Mouse (Mus musculus) adrenal gland, postnatal 25 days (tissue): ENCODE measurements at regions not wholly inside any gene's neighbourhood (a gene's known extent, or its start where the extent isn't known, plus 50 kb on each side); places are given as distances from the start of the nearest gene placed in this dataset.
"Not testable (repeated sequence)": the region's sequence is repeated elsewhere in the genome, so short reads cannot be mapped to it uniquely, and the experiment has no call there.

Experiments
- DNase-seq: peaks from one replicate; pipeline ENCODE4 v3.0.0; 2021; ENCODE audit warnings: mixed read lengths

DNA sequence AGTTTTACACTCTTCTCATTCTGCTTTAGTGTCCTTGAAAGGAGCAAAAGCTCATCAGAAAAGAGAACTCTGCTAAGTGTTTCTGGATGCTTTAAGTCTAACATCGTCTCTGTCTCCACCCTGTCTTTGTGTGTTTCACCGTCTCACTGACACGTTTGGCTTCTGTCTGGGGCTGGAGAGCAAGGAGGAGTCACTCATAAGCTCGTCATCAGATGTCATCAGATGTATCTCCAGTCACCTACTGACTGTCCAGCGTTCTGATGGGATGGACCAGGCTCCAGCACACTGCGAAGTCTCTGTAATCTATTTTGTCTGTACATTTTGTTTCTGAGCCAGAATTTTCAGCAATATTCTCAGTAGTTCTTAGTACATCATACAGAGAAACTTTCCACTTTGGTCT lies 283.4 kb upstream of the Arglu1 start:
- no peak for DNase-seq

DNA sequence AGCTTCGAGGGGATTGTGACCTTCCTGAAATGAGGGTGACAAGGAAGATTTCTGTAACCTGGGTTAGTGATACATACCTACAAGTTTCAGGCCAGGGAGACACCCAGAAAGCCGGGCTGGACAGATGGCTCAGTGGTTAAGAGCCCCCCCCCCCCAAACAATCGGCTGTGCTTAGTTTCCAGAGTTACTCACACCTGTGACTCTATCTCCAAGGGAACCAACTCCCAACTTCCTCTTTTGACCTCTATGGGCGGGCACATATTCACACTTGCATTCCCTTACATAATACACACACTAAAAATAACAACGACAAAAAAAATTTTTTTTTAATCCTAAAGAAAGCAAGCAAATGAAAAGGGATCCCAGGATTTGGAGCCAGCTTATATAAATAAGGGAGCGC lies 283.0 kb upstream of the Arglu1 start:
- no peak for DNase-seq

DNA sequence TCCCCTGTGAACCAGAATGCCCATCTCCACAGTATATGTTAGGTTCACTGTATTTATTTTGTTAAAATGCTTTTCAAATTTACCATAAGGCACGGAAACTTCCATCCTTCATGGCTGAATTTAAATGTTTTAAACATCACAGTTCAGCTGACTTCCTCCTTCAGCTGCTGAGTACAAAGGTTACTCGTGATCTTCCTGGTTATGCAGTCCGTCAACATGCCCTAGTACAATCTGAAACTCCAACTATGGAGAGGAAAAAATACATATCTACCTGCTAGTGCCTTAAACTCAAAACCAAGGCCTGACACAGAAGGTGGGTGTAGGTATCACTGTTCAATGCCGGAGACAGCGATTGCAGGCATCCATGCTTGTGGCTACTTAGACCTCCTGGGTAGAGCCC lies 280.5 kb upstream of the Arglu1 start:
- DNase-seq: no peak

DNA sequence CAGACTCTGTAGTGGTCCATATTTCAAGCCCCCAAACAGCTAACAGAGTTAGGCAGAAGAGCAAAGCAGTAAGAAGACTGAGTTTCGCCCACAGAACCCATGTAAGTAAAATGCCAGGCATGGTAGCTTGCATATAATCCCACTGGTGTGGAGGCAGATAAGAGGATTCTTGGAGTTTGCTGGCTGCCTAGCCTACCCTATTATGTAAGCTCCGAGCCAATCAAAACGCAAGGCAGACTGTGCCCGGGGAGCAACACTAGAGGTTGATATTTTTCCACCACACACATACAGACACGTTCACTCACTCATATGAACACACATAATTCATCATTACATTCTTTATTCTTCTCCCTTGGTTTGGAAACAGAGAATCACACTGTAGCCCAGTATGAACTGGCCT lies 280.0 kb upstream of the Arglu1 start:
- DNase-seq: no peak

DNA sequence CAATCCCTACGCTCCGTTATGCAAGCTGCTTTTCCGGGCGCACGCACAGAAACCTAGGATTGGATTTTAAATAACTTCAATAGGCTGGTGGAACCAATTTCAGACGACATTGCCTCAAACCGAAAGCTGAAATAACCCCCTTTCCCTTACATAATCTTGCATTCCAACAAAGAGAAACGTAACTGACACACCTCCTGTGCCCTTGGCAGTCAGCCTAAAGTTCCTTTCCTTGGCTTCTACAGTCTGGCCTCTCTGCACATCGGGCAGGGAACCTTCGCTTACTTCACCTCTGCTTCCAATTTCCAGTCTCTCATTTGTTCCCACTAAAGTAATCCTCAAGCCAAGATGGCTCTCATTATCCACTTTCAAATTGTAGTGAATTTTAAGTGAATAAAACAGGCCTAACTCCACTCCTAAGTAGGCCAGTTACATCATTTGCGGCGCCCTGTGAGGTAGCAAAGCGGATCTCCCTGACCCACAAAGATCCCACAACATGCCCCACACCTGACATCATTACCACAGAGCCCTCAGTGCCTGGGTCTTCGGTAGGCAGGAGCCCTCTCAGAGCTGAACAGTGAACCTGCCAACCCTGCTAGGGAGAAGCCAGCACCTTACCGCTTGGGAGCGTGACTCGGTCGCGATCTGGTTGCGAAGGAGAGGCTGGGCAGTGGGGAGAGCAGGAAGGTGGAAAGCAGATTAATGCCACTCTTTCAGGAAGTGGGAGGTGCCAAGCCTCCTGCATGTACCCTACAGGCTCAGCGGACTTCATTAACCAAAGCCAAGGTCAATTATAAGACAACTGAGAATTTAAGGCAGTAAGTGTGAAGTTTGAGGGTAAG lies 279.0 kb upstream of the Arglu1 start:
- no peak for DNase-seq

GRCm38 (mm10) chr8:8966658-8967048 lies 276.3 kb upstream of the Arglu1 start:
- DNase-seq: no peak

- DNase-seq: no peak
Measured at GRCm38 (mm10) chr8:8965983-8966657, 275.8 kb upstream of the Arglu1 start.

- DNase-seq: no peak
Measured at GRCm38 (mm10) chr8:8960221-8960620, 269.9 kb upstream of the Arglu1 start.

DNA sequence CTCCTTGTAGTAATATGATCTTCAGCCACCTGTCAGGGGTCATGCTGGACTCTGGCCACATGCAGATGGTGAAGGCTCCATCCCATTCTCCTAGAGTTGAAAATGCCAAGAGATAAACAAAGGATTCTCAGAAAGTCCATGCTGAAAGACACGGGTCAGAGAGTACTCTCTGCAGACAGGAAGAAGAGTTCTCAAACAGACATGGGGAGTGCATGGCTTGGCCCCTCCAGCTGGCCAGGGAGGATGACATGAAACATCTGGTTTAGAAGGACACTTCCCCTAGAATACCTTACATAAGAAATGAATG lies 269.4 kb upstream of the Arglu1 start:
- DNase-seq: no peak

DNA sequence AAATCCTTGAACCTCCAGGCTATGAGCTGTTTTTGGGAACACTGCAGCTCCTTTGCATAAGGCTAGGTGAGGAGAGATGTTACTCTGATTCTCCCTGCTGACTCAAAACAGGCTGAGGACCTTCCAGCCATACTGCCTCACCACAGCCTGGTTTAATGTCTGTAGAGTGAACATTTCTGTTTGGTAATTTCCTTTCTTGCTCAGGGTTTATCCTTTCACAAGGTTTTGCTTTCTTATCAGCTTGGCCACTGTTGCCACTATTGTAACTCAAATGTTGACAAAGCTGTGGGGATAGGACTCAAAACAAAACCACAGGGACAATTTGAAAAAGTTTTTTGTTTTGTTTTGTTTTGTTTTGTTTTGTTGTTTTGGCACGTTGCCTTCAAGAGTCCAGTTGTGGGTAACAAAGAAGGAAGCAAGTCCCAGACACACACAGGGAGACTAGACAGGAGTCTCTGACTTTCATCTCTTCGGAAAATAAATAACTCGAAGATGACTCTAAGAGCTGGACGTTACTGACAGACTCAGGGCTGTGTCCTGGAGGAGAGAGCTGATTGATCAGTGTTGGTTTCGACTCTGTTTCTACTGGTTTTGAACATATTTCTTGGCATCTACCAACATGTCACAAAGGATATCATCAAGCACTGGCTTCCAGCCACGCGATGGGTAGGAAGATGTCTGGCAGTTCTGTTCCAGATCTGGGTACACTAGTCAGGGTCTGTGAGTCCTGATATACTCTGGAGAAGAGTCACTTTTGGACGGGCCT lies 268.9 kb upstream of the Arglu1 start:
- DNase-seq: no peak

DNA sequence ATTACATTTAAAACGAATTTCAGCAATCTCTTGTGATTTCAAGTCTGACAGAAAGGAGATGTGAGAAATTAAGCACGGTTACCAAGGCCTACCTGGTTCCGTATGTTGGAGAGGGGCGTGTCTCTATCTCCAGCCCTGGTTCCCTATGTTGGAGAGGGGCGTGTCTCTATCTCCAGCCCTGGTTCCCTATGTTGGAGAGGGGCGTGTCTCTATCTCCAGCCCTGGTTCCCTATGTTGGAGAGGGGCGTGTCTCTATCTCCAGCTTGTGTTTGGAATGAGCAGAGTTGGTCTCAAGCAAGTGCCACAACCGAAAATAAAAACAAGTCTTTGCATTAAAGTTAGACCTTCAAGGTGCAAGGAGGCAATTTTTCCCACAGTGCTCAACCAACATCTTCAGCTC lies 267.8 kb upstream of the Arglu1 start:
- not testable (repeated sequence) for DNase-seq

DNA sequence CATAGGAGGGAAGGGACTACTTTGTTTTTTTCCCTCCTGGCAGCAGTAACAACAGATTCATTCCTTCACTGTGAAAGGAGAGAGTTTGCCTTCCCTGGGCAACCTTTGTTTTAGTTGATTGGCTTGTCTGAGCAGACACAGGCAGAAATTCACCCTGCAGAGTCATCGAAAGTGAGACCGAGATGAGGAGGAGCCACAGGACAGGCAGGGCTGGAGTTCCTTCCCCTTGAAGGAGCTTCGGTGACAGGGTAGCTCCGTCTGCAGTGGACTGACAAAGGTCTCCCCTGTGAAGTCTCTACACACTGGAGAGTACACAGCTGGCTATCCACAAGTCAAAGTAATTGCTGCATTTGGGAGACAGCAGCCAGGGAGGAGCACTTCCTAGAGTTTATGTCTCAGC lies 261.9 kb upstream of the Arglu1 start:
- DNase-seq: no peak

DNA sequence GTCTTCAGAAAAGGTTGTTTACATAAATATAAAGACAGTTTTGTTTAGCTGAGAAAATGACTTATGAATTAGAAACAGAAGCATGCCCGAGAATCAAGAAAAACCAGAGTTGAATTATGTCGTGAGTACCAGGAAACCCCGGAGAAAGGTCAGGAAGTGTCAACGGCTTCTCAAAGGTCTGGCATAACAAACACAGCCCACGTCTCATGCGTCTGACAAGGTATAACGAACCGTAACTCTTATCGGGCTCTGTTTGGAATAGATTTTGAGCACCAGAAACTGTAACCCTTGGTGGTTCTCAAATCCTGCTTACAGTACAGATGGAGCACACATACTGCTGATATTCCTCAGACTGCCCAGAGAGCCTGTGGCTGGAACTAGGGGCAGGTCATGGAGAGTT lies 260.9 kb upstream of the Arglu1 start:
- no peak for DNase-seq

- DNase-seq: no peak
Measured at GRCm38 (mm10) chr8:8947516-8948161, 257.3 kb upstream of the Arglu1 start.

DNA sequence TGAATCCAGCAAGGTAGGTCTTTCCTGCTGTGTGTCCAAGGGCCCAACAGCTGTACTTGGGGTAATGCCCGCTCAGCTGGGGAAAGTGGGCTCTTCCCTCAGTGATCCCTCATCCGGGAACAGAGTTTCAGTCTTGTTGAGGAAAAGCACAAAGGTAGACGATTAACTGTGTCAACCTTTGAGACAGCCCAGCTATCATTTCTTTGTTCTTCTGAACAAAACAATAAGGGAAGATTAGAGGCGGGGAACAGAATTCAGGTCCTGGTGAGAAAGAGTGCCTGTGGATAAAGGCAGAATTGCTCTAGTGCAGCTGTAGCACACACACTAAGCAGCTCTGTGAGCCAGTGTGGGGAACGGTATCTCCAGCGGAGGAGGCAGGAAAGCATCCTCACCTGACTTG lies 252.7 kb upstream of the Arglu1 start:
- DNase-seq: no peak

- no peak for DNase-seq
Measured at GRCm38 (mm10) chr8:8940899-8941298, 250.6 kb upstream of the Arglu1 start.

DNA sequence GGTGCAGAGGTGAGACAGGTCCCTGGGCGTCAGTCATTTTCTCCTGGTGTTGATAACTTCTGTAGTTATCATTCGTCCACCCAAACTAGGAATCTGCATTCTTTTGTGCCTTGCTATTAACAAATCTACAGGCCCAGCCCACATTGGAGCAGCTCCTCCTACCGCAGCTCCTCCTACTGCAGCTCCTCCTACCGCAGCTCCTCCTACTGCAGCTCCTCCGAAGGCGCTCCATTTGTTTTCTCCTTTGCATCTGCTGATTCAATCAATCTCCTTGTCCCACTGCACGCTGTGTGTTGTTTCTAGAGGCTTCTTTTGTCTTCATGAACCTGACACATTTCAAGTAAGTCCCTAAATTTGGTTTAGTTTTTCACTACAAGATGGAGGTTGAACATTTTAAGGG lies 248.2 kb upstream of the Arglu1 start:
- DNase-seq: no peak

DNA sequence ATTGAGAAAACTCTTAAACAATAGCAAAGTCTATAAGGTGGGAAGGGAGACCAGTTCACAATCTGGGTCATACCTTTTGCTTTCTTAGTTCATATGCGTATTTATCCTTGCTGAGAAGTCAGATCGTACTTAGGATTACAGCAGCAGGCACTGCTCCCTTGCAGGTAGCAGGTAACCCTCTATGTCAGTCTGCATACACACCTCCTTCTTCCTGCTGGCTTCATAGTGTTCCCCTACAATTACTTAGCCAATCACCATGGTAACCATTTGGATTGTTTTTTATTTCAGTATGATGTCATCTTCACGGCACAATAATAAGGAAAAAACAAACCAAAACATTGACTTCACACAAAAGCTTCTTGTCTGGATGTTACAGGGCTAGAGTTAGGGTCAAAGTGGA lies 242.1 kb upstream of the Arglu1 start:
- DNase-seq: no peak

DNA sequence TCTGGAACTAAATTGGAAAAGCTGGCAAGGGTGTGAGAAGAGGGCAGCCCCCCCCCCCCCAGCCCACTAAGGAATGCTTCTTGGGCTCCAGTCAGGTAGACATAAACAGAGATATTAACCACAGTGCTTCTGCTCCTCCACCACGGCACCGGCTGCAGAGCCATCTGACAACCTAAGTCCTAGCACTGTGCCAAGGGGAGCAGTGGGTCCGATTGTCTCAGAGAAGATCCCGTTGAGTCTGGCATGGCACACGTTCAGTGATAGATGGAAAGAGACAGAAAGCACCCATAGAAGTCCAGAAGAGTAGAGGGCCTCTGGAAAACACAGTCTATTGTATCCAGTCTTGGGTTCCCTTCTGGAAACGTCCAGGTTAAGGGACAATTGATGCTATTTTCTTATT lies 241.4 kb upstream of the Arglu1 start:
- DNase-seq: no peak

DNA sequence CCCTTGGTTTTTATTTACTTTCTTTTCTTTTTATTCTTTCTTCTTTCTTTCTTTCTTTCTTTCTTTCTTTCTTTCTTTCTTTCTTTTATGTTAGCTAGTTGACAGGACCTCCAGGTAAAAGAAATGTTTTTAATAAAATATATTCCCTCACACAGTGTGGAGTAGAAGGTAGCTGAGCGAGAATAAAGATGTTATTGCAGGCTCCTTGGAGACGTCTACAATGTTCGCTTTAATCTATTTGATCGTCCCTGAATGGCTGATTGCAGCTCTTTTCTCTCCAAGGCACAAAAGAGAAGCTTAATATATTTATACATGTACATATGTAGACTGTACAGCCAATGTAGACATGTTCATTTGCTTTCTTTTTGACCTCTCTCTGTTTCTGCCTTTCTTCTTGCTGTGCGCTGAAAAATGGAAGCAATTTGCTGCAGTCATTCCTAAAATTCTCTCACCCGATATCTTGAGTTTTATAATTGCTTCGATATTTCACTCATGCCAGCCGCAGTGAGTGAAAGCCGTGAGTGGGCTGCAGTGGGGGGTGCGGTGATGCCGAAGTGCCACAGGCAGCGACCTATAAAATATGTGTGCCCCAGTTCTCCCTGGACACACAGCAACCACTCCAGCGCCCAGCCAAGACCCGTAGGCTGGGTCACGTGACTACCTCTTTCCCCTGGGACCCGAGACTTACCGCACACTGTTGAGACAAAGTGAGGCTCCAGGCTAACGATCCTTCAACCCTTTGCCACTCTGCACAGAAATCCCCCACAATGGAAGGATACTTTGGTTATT lies 237.9 kb upstream of the Arglu1 start:
- no peak for DNase-seq

DNA sequence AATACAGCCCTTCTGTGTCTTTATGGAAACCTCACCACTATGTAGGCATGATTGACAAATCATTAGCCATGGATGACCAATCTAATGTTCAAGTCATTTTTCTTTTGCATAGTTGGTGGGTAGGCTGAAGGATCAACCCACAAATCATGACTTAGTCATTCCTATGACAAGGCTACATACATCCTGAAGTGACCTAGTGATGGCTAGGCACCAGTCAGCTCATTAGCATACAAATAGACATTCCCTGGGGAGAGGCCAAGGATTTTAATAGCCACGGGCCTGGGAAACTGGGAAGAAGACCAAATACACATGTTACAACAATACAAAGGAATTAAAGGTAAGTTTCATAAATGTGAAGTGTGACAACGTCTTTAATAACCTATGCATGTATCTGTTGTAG lies 231.1 kb upstream of the Arglu1 start:
- no peak for DNase-seq
